Mouse (Mus musculus): Measurements from ENCODE around the gene Gna11.

The Gna11 gene

DNA sequence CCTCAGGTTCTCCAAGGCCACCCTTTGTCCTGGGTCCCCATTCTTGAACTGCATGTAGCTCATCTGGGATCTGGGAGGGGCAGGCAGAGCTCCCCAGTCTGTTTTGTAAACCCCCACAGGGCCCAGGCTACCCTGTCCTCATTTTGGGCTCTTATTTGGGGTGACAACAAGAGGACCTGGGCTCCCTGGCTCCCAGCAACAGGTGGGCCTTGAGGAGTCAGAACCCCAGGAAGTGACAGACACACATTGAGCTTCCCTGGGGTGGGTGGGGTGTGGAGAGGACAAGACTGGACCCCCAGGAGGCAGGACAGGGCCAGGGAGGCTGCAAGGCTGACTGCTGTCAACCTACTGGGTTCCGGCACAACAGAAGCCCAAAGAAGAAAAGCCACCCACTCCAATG lies 1.4 kb downstream of the Gna11 start:
- no peak for DNase-seq (ENCODE audit: low spot score in 2 of 2)

DNA sequence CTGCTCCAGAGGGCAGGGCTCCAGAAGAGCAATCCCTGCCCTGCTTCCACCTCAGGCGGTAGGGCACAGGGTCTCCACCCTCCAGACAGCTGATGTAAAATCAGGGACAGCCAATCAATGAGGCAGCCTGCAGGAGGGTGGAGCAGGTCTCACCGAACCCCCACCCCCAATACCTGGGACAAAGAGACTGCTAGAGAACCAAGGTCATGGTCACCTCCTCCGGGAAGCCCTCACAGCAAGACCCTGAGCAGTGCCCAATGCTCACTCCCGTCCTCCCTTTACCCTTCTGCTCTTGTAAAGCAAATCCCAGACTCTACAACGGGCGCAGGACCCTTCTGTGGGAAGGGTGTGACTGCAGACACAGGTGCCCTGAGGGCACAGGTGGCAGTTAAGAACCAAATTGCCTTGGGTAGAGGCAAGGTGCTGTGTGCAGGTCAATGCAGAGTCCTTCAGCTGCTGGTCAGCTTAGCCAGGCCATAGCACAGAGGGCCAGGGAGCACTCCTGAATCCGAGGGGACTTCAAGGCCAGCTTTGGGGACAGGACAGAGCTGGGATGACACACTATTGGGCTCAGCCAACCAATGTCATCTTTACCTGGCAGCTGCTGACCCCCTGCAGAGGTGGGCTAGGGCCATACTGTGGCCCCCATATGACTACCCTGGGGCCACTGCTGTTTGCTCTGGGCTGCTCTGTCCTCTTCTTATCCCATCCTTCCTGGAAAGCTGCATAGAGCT lies 2.1 kb downstream of the Gna11 start:
- DNase-seq (ENCODE audit: low spot score in 2 of 2) = no peak

DNA sequence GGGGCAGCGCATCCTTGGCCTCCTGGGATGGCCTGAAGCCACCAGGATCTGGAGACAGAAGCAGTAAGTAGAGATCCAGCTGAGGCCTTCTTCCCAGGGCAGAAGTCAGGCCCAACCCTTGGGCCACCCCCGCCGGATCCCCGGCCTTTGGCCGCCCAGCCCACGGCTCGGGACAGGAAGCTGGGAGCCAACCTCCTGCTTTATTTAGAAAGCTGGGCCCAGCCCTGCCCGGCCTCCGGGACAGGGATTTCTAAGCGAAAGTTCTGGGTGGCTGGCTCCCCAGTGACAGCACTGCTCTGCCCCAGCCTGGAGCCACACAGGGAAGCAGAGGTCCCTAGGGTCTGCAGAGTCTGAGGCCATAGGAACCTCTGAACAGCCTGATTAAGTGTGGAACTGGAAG lies 3.2 kb downstream of the Gna11 start:
- DNase-seq (ENCODE audit: low spot score in 2 of 2) = no peak

DNA sequence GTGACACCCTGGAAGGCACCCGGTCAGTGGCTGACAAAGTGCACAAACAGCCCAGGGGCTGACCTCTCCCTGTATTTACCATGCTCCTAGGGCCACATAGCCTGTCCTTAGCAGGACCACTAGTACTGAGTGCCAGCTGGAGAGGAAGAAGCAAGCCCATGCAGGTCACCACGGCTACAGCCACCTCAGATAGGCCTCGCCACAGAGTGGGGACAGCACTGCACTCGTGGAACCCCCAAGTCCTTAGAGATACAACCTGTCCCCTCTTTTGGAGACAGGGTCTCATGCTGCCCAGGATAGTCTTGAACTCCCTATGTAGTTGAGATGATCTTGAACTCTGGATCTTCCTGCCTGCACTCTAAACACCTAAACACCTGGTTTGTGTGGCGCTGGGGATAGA lies 3.6 kb downstream of the Gna11 start:
- DNase-seq (ENCODE audit: low spot score in 2 of 2) = no peak

GRCm38 (mm10) chr10:81538321-81539048 lies 6.5 kb downstream of the Gna11 start:
- DNase-seq (ENCODE audit: low spot score in 2 of 2) = no peak

- DNase-seq (ENCODE audit: low spot score in 2 of 2) = no peak
Measured at GRCm38 (mm10) chr10:81537429-81537828, 7.6 kb downstream of the Gna11 start.

- DNase-seq (ENCODE audit: low spot score in 2 of 2) = no peak
Measured at GRCm38 (mm10) chr10:81536734-81537133, 8.3 kb downstream of the Gna11 start.

GRCm38 (mm10) chr10:81534826-81535225 lies 10.2 kb downstream of the Gna11 start:
- DNase-seq (ENCODE audit: low spot score in 2 of 2) = no peak

GRCm38 (mm10) chr10:81526779-81527178 lies 18.2 kb downstream of the Gna11 start:
- peak; percentile 71 to 77 for DNase-seq (ENCODE audit: low spot score in 2 of 2)

DNA sequence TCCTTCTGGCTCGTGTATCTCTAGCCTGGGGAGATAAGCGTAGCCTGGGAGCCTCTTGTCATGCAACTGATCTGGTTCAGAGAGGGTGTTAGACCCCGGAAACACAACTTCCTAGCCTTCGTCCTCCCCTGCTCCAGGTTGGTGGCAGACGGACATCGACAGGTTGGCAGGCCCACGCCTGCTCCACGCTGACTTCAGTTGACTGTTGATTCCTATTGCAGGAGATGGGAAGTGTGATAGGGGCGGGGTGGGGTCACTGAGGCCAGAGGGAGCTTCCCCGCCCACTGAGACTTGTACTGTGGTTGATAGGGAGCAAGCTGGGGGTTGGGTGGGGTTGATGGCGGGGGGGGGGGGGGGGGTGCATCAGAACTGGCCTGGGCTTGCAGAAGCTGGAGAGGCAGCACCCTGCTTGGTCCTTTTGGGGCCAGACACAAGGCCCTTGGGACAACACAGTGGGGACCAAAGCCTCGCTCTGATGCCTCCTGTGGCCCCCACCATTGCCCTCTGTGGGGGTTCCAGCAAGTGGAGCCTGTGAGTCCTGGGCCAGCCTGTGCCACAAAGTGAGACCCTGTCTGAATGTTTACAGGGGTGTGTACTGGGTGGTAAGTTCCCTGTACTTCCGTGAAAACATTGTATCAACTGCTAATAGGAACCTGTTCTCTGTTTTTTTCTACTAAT lies 19.8 kb downstream of the Gna11 start:
- no peak for DNase-seq (ENCODE audit: low spot score in 2 of 2)

DNA sequence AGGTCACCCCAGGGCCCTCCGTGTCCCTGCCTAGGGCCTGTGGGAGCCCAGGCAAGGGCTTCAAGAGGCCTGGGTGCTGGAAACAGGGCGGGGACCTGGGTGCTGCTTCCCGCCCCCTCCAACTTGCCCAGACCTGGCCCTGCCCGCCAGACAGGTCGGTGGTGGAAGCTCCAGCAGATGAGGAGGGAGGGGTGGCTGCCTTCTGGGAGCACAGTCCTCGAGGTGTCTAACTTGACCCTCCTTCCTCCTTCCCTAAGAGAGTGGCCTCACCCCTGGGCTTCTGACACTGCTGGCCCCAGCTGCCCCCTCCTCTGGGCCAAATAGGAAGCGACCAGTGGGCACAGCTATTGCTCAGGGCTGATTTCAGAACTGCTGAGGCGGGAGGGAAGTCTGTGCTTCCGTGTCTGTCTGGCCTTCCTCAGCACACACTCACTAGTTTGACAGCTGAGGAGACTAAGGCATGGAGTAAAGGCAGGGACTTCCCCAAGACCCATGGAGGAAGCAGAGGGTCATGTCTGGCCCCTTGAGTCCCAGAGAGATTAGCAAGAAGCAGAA lies 20.9 kb downstream of the Gna11 start, which contains the start of gene Gna15:
Gna15 (minus strand) TSS at position 175 of the 555 bp plus-strand sequence.
- no peak for DNase-seq (ENCODE audit: low spot score in 2 of 2)

GRCm38 (mm10) chr10:81523570-81523969 lies 21.4 kb downstream of the Gna11 start:
- no peak for DNase-seq (ENCODE audit: low spot score in 2 of 2)

DNA sequence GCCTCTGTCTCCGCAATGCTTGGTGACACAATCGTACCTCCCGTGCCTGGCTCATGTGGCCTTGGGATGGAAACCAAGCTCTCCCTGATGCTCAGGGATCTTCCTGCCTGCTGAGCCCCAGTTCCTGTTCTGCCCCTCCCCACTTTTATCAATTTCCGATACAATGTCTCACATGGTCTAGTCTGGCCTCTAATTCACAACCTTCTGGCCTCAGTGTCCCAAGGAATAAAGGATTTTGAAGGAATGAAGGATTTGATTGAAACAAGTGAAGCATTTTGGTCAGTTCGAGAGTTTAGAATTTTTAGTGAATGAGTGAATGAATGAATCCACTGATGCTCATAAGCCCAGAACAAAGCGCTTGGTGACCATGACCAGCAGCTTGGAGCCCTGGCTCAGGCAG lies 21.8 kb downstream of the Gna11 start:
- DNase-seq (ENCODE audit: low spot score in 2 of 2) = no peak

DNA sequence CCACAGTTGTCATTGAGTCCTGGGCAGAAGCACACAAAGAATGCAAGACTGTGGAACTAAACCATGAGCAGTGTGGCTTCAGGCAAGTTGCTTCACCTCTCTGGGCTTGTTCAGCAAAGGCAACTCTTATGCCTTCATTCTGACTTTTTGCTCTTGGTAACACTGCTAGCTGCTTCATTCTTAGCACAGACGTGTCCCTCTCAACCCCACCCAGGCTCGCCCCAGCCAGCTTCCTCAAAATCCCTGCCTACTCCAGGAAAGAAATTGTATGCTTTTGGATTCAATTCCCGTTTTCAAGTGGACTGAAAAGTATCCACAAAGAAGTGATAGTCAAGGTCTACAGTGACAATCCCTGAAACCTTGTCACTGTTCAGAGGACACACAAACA lies 25.0 kb downstream of the Gna11 start:
- DNase-seq (ENCODE audit: low spot score in 2 of 2) = no peak

DNA sequence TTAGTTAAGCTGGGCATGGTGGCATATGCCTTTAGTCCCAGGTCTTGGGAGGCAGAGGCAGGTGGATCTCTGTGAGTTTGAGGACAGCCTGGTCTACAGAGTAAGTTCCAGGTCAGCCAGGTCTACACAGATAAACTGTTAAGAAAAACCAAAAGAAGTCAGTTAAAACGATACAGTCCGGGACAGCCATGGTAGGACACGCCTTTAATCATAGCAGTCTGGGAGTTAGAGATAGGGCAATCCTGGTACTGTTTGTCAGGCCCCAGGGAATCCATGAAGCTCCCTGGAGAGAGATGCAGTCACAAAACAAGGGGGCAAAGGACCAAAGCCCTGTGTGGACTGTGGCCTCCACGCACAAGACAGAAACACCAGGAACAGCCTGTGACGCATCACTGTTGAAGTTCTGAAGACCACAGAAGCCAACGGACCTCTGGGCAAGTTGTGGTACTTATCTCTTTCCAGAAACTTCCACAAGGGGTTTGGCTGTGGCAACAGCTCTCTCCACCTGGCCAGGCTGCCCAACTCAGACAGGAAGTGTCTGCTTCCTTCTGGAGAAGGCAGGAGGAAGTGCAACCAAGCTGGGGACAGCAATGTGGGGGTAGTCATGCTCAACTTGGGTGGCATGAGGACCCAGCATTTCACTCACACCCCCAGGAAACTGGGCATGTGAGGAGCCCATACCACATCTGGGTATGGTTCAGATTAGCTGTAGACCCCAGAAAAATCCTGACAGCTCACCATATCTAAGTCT lies 25.6 kb downstream of the Gna11 start:
- no peak for DNase-seq (ENCODE audit: low spot score in 2 of 2)

DNA sequence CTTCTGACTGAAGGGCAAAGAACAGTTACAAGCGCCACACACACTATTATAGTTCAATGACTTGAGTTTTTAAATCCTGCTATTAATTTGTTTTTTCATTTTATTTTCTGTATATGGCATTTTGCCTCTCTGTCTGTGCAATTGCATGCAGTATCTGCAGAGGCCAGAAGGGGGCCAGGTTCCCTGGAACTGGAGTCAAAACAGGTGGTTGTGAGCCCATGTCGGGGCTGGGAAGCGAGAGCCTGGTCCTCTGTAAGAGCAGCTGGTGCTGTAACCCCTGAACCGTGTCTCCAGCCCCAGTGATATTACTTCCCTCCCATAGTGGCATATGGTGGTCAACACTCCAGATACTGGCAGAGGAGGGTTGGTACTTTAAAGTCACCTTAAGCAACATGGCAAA lies 26.4 kb downstream of the Gna11 start:
- DNase-seq (ENCODE audit: low spot score in 2 of 2) = peak; percentile 58 to 61

DNA sequence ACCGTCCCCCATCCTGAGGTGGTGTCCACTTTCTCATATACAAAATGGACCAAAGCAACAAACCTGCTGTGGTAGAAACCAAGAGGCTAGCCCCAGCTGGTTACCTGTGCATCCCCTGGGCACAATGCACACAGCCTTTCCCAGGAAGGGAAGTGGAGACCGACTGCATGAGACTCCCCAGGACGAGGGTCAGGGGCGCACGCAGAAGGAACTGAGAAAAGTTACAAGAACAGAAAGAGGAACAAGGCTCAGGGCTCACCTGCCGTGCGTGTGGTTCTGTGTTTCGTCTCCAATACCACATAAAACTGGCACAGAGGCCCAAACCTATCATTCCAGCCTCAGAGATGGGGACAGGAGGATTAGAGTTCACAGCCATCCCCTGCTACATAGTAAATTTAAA lies 27.8 kb downstream of the Gna11 start:
- no peak for DNase-seq (ENCODE audit: low spot score in 2 of 2)

- DNase-seq (ENCODE audit: low spot score in 2 of 2) = no peak
Measured at GRCm38 (mm10) chr10:81513798-81514197, 31.2 kb downstream of the Gna11 start.

- DNase-seq (ENCODE audit: low spot score in 2 of 2) = no peak
Measured at GRCm38 (mm10) chr10:81510246-81510810, 34.7 kb downstream of the Gna11 start.

DNA sequence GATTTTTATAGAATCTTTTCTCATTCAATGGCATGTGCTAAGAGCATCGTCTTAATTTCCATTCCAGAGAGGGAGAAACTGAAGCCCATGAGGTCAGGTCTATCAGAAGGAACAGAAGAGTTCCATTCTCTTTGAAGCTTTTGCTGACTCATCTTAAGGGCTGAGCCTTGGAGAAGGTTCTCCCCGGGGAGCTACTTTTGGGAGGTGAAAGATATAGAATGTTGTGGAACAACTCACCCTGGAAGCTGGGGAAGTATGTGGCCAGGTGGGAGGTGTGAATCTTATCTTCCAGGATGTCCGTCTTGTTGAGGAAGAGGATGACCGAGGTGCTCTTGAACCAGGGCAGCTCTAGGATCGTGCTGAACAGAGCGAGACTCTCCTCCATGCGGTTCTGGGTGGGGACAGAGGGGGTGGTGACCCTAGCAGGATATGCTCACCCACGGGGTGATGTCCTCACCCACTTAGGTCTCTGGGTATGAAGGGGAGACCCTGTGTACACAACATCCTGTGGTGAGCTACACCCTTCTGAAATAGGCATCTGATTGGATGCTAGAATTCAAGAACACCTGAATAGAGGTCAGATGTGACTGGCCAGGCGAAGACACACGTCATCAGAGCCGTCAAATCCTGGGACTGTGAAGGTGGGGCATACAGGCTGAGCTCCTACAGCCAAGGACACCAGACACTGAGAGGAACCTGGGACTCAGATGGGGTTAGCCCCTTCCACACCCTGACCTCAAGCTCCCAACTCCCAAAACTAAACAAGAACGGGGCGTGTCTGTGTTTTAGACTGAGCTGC lies 37.1 kb downstream of the Gna11 start:
- no peak for DNase-seq (ENCODE audit: low spot score in 2 of 2)

DNA sequence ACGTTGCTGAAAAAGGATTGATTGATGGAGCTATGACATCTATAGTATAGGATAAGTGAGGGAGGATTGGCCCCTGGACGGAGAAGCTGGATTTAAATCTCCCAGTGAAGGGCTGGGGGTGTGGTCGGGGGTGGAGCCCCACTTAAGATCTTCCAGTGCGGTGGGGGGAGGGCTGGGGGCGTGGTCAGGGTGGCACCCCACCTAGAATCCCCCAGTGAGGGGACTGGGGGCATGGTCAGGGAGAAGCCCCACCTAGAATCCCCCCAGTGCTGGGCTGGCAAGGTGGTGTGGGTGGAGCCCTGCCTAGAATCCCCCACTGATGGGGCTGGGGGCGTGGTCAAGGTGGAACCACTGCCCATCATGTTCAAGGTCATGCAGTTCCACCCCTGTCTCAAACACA lies 37.9 kb downstream of the Gna11 start:
- no peak for DNase-seq (ENCODE audit: low spot score in 2 of 2)

Data from right cerebral cortex, adult 2 months (tissue).